Mouse (Mus musculus) thymus, adult 2 months (tissue): ENCODE data around the gene Glis1. TPM values are rescaled to one million over a fixed set of nuclear protein-coding genes. Genes with fewer than 3 reads are reported as not detected.

Experiments used
- DNase-seq: peaks from one replicate; pipeline ENCODE4 v3.0.0; 2021
- H3K27ac ChIP-seq: fragments of 200-500 bp; 2 replicates; pipeline ENCODE4 v1.5.1; 2012; ENCODE audit warnings: low read length, control low read depth; ENCODE audit not compliant: control insufficient read depth, insufficient read depth
- H3K27me3 ChIP-seq: fragments of 200-500 bp; 2 replicates; pipeline ENCODE4 v1.6.1; 2012; ENCODE audit warnings: mild to moderate bottlenecking, low read length, moderate library complexity, mixed read lengths; ENCODE audit not compliant: control insufficient read depth, insufficient read depth
- H3K36me3 ChIP-seq: fragments of 200-500 bp; 2 replicates; pipeline ENCODE4 v1.6.1; 2012; ENCODE audit warnings: mild to moderate bottlenecking, low read length, moderate library complexity; ENCODE audit not compliant: control insufficient read depth, insufficient read depth
- H3K4me1 ChIP-seq: fragments of 200-500 bp; replicated peaks from 2 replicates; pipeline ENCODE4 v1.6.1; 2012; ENCODE audit warnings: low read length; ENCODE audit not compliant: control insufficient read depth, insufficient read depth
- H3K4me3 ChIP-seq: fragments of 200-500 bp; 2 replicates; pipeline ENCODE4 v1.5.1; 2012; ENCODE audit warnings: mild to moderate bottlenecking, low read length, control low read depth, moderate library complexity; ENCODE audit not compliant: control insufficient read depth, insufficient read depth
- CTCF ChIP-seq: fragments of 200-500 bp; IDR thresholded peaks from 2 replicates; pipeline ENCODE4 v1.5.1; 2012; ENCODE audit warnings: mild to moderate bottlenecking, control low read depth, low read length, moderate library complexity, borderline replicate concordance; ENCODE audit not compliant: control insufficient read depth, poor library complexity, insufficient read depth; ENCODE audit errors: extremely low read depth
- POLR2A ChIP-seq: fragments of 200-500 bp; IDR thresholded peaks from 2 replicates; pipeline ENCODE4 v1.6.1; 2012; ENCODE audit warnings: mild to moderate bottlenecking, low read length, control low read depth, moderate library complexity; ENCODE audit not compliant: control insufficient read depth, poor library complexity, insufficient read depth; ENCODE audit errors: extremely low read depth
- WGBS: fragments of 180-500 bp; shearing (Covaris S2); methylation state at CpG from one replicate; pipeline ENCODE4 v1.1.7; 2018; 5-methylcytosine and 5-hydroxymethylcytosine counted together
- polyA plus RNA-seq: library from polyadenylated mRNA; depleted of rRNA; stranded (reverse); fragments of >200 nt; gene quantifications from 2 replicates; pipeline ENCODE4 v1.2.3, GENCODE M21; 2012

Gene Glis1
- polyA plus RNA-seq, 1 experiment, result 0.71 TPM

DNA sequence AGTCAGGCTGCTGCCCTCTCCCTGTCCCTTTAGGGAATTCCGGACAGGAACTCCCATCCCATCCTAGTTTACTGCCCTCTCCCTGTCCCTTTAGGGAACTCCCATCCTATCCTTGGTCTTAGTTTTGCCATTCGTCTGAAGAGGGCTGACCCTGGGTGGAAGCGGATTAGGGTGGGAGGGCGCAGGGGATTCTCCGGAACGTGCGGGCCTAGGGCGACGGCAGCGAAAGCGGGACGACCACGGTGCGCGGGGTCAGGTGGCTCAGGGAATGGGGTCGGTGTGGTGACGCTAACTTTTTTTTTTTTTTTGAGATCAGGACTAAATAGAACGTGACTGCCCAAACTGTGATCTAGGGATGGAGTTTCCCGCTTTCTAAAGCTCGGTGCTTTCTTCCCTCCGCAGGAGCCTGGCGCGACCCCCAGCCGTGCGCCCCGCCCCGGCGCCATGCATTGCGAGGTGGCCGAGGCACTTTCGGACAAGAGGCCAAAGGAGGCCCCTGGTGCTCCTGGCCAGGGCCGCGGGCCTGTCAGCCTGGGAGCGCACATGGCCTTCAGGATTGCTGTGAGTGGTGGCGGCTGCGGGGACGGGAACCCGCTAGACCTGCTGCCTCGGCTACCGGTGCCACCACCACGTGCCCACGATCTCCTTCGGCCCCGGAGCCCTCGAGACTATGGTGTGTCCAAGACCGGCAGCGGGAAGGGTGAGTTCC is 1.0 kb downstream of the Glis1 start:
- Histone ChIP-seq H3K27ac (no peak overlapping the region), H3K36me3 (no peaks in the 10 kb centered on the region), H3K4me3 (no peak overlapping the region), H3K4me1 (peaks cover 4% of the 10 kb centered on the region), H3K27me3 (peaks cover 18% of the 10 kb centered on the region)
- DNase-seq, result no peak
- 7% methylated on average over 47 of the region's 47 CpGs for WGBS
- no peak for TF ChIP-seq CTCF

- Histone ChIP-seq H3K27me3 (peaks cover 18% of the 10 kb centered on the region), H3K27ac (no peak overlapping the region)
- TF ChIP-seq POLR2A, result no peak
- TF ChIP-seq CTCF, result no peak
Measured at GRCm38 (mm10) chr4:107436476-107436875, 2.1 kb downstream of the Glis1 start.

GRCm38 (mm10) chr4:107438741-107439140 is 4.3 kb downstream of the Glis1 start:
- TF ChIP-seq POLR2A (no peak), CTCF (no peak)
- H3K27me3 ChIP-seq, result peaks cover 15% of the 10 kb centered on the region
- DNase-seq, result no peak
- H3K4me3 ChIP-seq, result no peak overlapping the region
- no peak overlapping the region for H3K27ac ChIP-seq
- H3K36me3 ChIP-seq, result no peaks in the 10 kb centered on the region
- WGBS, result 94% methylated on average over 8 of the region's 8 CpGs
- peaks cover 4% of the 10 kb centered on the region for H3K4me1 ChIP-seq

More at GRCm38 (mm10) chr4:107436476-107436875, 2.1 kb downstream of the Glis1 start:
- Histone ChIP-seq H3K4me3 (no peak overlapping the region), H3K36me3 (no peaks in the 10 kb centered on the region), H3K4me1 (peaks cover 4% of the 10 kb centered on the region)
- no peak for DNase-seq
- WGBS, result 98% methylated on average over 7 of the region's 7 CpGs

GRCm38 (mm10) chr4:107440306-107440705 is 5.9 kb downstream of the Glis1 start:
- Histone ChIP-seq H3K27ac (no peak overlapping the region), H3K4me3 (no peak overlapping the region), H3K27me3 (peaks cover 2% of the 10 kb centered on the region; the same call in 1 of the 2 replicates), H3K4me1 (no peaks in the 10 kb centered on the region; the same call in 1 of the 2 replicates), H3K36me3 (no peaks in the 10 kb centered on the region)
- no peak for DNase-seq
- TF ChIP-seq POLR2A (no peak), CTCF (no peak)
- 27% methylated on average over 13 of the region's 13 CpGs for WGBS

DNA sequence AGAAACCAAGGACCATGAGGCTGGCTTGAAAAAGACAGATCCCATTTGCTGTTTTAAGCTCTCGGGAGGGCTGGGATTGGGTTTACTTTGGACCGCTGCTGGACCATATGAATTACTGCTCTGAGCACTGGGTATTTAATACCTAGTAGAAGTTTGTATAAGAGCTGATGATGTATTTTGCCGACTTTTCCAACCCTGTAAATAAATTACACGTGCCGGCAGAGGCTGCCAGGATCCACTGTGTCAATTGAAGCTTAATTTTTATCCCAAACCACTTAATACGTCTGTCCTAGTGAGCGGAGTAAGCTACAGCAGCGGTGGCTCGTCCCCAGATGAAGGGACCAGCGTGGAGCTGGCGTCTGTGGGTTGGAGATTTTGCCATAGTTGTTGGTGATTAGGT is 7.9 kb downstream of the Glis1 start:
- H3K27ac ChIP-seq, result no peak overlapping the region
- WGBS, result 92% methylated on average over 11 of the region's 11 CpGs

DNA sequence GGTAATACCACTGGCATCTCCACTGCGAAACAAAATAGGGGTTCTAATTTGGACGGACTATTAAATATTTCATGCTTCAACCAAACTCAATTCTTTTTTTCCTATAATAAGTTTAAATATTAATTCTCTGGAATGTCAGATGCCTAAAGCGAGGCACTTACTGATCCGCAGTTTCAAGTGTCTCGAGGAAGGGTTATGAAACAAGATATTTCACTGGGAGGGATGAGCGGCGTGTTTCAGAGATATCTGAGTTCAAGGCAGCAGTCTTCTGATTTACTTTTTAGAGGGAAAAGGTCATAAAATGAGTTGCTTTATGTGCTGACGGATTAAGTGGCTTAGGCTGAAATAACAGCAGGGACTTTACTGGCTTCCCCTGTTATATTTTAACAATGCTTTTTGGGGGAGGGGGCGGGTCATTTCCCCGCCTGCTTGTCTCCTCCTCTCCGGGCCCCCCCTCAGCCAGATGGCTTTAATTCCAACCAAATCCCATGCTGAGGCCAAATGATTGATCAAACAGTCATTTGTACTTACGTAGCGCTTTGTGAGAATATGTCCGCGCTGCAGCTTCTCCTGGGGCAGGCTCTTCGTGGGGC is 8.6 kb downstream of the Glis1 start:
- no peak for TF ChIP-seq POLR2A
- TF ChIP-seq CTCF, result no peak
- Histone ChIP-seq H3K27me3 (no peaks in the 10 kb centered on the region), H3K4me1 (no peaks in the 10 kb centered on the region; the same call in 1 of the 2 replicates), H3K27ac (no peak overlapping the region), H3K36me3 (no peaks in the 10 kb centered on the region), H3K4me3 (no peak overlapping the region)
- WGBS, result 91% methylated on average over 16 of the region's 16 CpGs
- DNase-seq, result no peak

More for the DNA sequence above, 7.9 kb downstream of the Glis1 start:
- TF ChIP-seq CTCF, result no peak
- no peak for TF ChIP-seq POLR2A
- Histone ChIP-seq H3K27me3 (no peaks in the 10 kb centered on the region), H3K4me3 (no peak overlapping the region), H3K4me1 (no peaks in the 10 kb centered on the region; the same call in 1 of the 2 replicates), H3K36me3 (no peaks in the 10 kb centered on the region)
- DNase-seq, result no peak
